Mouse (Mus musculus): ENCODE results near the gene Mindy4.

Mindy4 gene

GRCm38 (mm10) chr6:55299917-55300316 is 96.7 kb downstream of the Mindy4 start:
- DNase-seq (ENCODE audit: low read depth, low spot score), result no peak

GRCm38 (mm10) chr6:55300704-55301103 is 97.5 kb downstream of the Mindy4 start:
- DNase-seq (ENCODE audit: low read depth, low spot score), result no peak

DNA sequence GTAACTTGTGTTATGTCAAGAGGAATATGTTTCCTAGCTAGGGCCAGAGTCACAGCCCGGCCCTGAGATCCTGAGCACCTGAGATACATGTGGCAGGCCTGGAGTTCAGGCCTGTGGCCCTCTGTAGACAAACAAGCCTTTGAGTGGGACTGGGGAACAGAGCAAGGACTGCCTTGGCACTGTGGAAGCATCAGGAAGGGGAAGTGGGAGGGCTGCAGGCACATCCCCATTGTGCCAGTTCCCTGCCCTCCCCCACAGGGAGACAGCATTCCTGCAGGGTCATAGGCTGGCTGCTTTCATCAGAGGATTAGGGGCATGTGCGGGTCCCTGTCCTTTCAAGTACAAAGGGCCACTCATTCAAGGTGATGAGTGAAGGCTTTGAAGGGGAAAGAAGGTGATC is 107.0 kb downstream of the Mindy4 start:
- no peak for DNase-seq (ENCODE audit: low read depth, low spot score)

- no peak for DNase-seq (ENCODE audit: low read depth, low spot score)
Measured at GRCm38 (mm10) chr6:55311962-55312361, 108.8 kb downstream of the Mindy4 start.

DNA sequence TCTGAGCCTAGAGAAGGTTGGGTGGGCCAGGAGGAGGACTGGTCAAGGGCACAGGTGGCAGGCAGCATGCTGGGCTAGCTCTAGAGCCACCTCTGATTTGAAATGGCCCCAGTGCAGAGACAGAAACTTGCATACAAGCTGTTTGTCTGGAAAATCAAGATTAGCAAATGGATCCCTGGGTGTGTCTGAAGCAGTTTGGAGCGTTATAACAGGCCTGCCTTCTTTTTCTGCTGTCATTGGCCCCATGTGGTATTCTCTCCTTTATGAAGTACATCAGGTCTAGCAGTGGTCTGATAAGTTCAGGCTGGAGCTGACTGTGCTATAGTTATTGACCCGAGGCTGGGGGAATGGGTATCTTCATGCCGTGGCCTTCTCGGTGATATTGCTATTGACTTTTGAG is 110.7 kb downstream of the Mindy4 start:
- no peak for DNase-seq (ENCODE audit: low read depth, low spot score)

DNA sequence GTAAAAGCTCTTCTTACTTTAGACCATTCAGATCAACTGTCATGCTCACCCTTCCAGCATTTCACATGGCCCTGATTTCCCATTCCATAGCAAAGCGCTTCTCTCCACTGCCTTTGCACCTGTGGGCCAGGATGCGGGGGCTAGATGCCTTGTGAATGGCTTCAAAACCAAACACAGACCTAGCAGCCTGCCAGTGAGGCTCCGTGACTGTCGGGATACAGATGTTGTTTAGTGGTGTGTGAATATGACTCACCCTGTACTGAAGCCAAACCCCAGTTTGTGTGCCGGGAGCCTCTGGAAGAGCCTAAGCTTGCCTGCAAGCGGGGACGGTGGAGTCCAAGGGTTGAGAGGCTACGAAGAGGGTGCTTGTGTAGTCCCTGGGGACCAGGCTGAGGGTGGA is 111.4 kb downstream of the Mindy4 start:
- no peak for DNase-seq (ENCODE audit: low read depth, low spot score)

DNA sequence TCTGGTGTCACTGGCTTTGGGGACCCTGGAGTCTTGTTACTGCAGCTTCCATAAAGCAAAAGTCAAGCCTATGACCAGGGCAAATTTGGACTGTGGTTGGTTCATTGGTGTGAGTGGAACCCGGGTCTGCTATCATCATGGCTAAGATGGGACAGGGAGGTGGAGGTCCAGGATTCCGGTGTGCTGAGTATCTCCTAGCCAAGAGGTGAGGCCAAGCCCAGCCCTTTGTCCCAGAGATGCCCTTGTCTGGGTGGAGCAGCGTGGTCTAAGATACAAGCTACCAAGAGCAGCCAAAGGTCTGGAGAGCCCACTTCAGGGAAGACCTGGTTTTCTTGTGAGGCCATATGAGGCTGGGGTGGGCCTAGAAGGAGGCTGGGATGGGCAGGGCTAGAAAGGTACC is 115.4 kb downstream of the Mindy4 start:
- DNase-seq (ENCODE audit: low read depth, low spot score), result no peak

DNA sequence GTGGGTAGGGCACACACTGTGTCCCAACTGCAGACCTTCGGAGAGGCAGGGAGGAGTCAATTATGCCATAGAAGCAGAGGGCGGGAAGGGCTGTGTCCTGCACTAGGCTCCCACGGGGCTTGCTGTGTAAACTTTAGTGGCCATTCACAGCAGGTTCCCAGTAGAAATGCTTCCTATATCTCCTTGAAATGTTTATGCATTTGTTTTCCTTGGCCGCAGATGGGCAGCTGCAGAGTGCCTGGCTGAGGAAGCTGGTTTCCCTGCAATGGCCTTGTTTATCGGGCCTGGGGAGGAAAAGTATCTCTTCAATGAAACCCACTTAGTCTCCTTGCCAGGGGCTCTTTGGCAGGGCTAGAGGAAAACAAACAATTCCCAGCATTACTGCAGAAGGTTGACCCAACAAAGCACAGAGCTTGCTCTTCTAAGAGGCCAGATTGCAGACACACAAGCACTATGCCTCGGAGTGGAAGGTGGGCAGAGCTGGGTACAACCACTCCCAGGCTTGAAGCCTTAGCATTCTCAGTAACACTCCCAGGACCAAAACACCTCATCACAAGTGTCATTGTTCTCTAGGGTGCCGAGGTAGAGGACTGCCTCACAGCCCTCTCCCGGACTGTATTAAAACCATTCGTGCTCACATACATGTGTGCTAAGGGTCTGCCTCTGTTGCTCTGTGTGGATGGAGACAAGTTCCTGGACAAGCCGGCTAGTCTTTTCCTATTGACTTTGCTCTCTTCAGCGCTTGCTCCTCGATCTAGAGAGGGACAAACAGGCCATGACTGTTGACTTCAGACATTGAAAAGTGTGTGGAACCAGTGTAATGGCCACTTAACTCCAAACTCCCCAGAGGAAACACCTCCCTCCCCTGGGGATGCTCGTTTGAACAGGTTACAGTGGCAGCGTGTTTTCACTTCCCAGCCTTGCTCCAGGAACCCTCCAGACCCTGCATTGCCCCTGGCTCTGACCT is 116.7 kb downstream of the Mindy4 start:
- DNase-seq (ENCODE audit: low read depth, low spot score), result no peak

DNA sequence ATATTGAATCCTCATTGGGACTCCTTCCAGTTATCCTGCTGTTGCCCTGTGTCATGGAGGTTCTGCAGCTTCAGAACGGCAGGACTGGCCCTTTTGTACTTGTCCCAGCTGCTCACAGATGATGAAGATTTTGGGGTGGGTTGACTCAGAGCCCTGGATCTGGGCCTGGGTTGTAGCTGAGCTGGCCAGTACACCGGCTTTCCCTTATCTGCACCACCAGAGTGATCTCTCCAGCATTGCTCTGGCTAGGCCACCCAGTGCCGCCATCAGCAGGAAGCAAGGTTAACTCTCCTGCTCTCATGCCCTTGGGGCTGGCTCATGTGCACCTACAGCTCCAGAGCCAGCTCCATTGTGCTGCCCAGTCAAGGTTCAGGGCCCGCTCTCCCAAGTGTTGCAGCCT is 117.7 kb downstream of the Mindy4 start:
- DNase-seq (ENCODE audit: low read depth, low spot score), result no peak

GRCm38 (mm10) chr6:55321518-55321917 is 118.3 kb downstream of the Mindy4 start:
- DNase-seq (ENCODE audit: low read depth, low spot score), result no peak

- DNase-seq (ENCODE audit: low read depth, low spot score), result no peak
Measured at GRCm38 (mm10) chr6:55322980-55323379, 119.8 kb downstream of the Mindy4 start.

DNA sequence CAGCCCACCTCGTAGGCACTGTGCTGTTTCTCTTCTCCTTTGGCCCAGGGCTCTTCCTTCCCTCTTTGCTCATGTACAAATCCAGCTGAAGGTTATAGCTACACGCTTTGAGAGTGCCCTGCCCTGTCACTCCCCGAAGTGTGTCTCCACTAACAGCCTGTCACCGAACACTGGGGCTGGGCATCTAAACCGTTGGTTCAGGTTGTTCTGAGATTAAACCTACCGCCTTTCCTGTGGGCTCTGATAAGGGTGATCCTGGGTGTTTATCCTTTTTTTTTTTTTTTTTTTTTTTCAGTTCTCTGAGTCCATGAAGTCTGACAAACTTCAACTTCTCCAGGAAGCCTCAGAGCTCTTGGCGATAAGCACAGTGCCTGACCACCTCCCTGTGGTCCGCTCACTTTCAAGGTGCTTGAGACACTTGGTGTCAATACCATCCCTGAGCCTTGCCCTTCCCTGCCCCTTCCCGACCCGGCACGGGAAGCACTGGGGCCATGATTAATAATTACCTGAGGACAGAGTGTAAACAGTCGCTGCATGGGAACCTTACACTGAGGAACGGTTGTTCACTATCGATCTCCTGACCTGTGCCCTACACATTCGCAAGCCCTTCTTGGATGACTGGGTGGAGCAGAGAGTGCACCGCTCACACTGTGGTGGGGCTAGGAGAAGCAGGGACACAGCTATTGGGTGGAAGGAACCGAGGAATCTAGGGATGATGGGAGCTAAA is 120.9 kb downstream of the Mindy4 start:
- no peak for DNase-seq (ENCODE audit: low read depth, low spot score)

GRCm38 (mm10) chr6:55324785-55325184 is 121.6 kb downstream of the Mindy4 start:
- DNase-seq (ENCODE audit: low read depth, low spot score), result no peak

DNA sequence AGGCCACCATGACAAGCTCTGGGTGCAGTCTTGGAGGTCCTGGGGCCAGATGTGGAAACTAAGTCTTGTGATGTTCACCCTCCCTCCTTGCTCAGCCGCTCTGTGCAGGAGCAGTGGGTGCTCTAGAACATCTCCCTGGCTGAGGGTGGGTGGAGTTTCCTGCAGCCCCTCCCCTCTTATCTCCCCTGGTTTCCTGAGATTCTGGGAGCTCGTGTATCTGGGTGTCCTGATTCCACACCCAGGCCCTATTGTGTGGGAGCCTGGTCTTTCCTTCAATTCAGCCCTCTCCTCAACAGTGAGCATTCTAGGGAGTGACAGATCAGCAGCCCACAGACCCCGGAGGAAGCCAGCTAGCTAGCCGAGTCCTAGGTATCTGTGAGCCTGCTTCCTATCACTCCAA is 123.1 kb downstream of the Mindy4 start:
- DNase-seq (ENCODE audit: low read depth, low spot score), result no peak

- DNase-seq (ENCODE audit: low read depth, low spot score), result no peak
Measured at GRCm38 (mm10) chr6:55327326-55327725, 124.1 kb downstream of the Mindy4 start.

- DNase-seq (ENCODE audit: low read depth, low spot score), result no peak
Measured at GRCm38 (mm10) chr6:55328179-55328578, 125.0 kb downstream of the Mindy4 start.

GRCm38 (mm10) chr6:55331315-55331714 is 128.1 kb downstream of the Mindy4 start:
- no peak for DNase-seq (ENCODE audit: low read depth, low spot score)

DNA sequence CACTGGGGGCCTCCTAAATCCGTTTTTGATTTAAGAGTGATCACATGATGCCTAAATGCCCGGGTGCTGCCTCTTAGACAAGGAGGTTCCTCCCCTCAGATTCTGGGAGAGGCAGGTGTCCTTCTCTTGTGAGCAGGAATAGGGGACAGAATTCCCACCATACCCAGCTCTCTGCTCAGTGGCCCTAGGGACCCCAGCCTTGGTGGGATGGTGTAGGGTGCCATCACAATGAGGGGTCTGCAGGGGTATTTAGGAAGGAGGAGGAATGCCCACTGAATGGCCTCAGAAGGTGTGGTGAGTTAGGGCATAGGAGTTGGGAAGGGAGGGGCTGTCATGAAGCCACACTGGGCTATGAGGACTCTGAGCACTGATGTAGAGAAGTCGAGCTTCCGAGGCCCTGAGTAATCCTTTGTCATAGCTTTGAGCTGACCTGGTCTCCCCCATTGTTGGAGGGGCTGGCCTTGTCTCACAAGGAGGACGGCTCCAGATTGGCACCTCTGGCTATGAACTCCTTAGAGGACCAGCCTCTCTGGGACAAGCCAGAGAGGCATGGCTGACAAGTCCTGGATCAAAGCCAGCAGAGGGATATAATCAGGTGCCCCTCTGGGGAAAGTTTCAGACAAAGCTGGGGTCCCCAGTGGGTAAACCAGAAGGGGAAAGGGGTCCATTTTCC is 129.1 kb downstream of the Mindy4 start:
- no peak for DNase-seq (ENCODE audit: low read depth, low spot score)

DNA sequence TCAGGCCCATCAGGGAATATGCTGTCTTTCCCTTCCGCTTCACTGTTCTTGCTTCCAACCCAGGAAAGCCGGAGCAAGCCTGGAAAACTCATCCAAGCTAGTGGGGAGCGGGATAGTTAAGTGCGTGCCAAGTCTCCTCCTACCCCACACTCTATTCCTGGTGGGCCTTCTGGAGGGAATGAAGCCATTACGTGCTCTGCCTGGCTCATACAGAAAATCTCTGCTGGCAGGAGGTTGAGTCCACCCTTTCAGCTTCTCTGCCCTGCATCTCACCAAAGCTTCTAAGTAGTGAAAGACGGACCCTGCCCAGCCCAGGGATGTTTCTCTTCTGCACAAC is 129.6 kb downstream of the Mindy4 start:
- DNase-seq (ENCODE audit: low read depth, low spot score), result no peak

DNA sequence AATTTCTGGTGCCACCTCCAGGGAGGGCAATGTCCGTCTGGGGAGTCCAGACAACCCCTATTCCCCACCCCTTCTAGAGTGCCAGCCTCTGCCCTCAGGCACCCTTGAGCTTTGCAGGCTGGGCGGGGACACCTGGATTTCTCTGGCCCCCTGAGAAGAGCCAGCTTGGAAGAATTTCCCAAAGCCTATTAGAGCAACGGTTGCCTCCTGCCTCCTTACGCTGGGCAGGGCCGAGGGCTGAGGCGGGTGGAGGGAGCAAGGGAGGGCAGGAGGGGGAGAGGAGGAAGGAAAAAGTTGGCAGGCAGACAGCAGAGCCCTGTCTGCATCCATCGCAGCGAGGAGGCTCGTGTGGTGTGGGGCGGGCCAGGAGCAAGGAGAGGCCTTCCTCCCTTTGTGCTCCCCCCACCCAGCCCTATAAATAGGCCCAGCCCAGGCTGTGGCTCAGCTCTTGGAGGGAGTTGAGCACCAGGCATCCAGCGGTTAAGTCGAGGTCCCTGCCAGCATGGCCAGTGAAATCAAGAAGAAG is 132.9 kb downstream of the Mindy4 start, which contains the start of gene Aqp1:
Aqp1 (plus strand) TSS at position 444 of the 526 bp plus-strand sequence.
- no peak for DNase-seq (ENCODE audit: low read depth, low spot score)

GRCm38 (mm10) chr6:55337242-55337641 is 134.1 kb downstream of the Mindy4 start:
- no peak for DNase-seq (ENCODE audit: low read depth, low spot score)

DNA sequence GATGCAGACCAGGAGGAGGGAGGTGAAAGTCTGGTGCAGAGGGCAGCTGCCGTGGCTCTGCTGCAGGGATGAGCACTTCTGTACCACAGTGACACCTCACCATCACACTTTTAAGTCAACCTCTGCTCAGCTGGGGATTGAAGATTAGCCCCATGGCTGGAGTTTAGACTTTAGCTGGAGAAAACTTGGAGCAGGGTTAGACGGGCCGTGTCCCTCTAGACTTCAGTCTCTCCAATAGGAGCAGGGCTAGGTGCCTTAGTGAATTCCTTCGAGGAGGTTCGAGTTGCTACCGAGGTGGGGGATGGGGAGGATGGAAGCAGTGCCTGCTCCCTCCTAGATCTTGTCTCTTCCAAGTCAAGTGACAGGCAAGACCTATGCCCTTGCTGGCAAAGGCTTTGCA is 134.9 kb downstream of the Mindy4 start:
- no peak for DNase-seq (ENCODE audit: low read depth, low spot score)

Data from R1 (cell line).